Mouse (Mus musculus) limb, embryonic 13.5 days (tissue): Measurements from ENCODE around the gene Serinc3. TPM values are rescaled to one million over a fixed set of nuclear protein-coding genes. Genes with fewer than 3 reads are reported as not detected.

ENCODE experiments used
- ATAC-seq: fragments of 200-750 bp; cut with Nextera tagmentation; 2 replicates; pipeline ENCODE4 v1.8.0; 2017; ENCODE audit warnings: low read depth, moderate number of reproducible peaks, moderate TSS enrichment; ENCODE audit not compliant: low FRiP score
- H3K27ac ChIP-seq: fragments of 300-500 bp; sonication (generic); 2 replicates; pipeline ENCODE4 v1.5.1; 2015; ENCODE audit warnings: inconsistent platforms, mild to moderate bottlenecking, moderate library complexity
- H3K27me3 ChIP-seq: fragments of 300-500 bp; sonication (generic); 2 replicates; pipeline ENCODE4 v1.6.1; 2015; ENCODE audit warnings: mild to moderate bottlenecking, inconsistent platforms
- H3K36me3 ChIP-seq: fragments of 300-500 bp; sonication (generic); 2 replicates; pipeline ENCODE4 v1.6.1; 2015; ENCODE audit warnings: inconsistent platforms, mild to moderate bottlenecking, moderate library complexity
- H3K4me1 ChIP-seq: fragments of 300-500 bp; sonication (generic); 2 replicates; pipeline ENCODE4 v1.6.1; 2015; ENCODE audit warnings: inconsistent platforms
- H3K4me2 ChIP-seq: fragments of 300-500 bp; sonication (generic); replicated peaks from 2 replicates; pipeline ENCODE4 v1.6.1; 2015; ENCODE audit warnings: inconsistent platforms, mild to moderate bottlenecking, moderate library complexity
- H3K4me3 ChIP-seq: fragments of 300-500 bp; sonication (generic); 2 replicates; pipeline ENCODE4 v1.5.1; 2015; ENCODE audit warnings: moderate library complexity, mild to moderate bottlenecking, inconsistent platforms
- H3K9ac ChIP-seq: fragments of 300-500 bp; sonication (generic); 2 replicates; pipeline ENCODE4 v1.6.1; 2015; ENCODE audit warnings: mild to moderate bottlenecking, inconsistent platforms
- H3K9me3 ChIP-seq: fragments of 300-500 bp; sonication (generic); 2 replicates; pipeline ENCODE4 v1.6.1; 2016; ENCODE audit warnings: inconsistent platforms
- WGBS: fragments of 180-500 bp; shearing (Covaris S2); methylation state at CpG from one replicate; pipeline ENCODE4 v1.1.7; 2015; 5-methylcytosine and 5-hydroxymethylcytosine counted together
- polyA plus RNA-seq: library from polyadenylated mRNA; unstranded; fragments of >200 nt; fragmentation: Nextera tagmentation; extraction: Ambion mirVana; gene quantifications from 2 replicates; pipeline ENCODE4 v1.2.1, GENCODE M21; 2015

The Serinc3 gene
- polyA plus RNA-seq, 1 experiment from 2014 or later, result 31.2 TPM

- peaks cover 13% of the 10 kb centered on the region for H3K4me1 ChIP-seq
- whole genome bisulfite sequencing, result 91% methylated on average over 7 of the region's 7 CpGs
- H3K9me3 ChIP-seq, result no peaks in the 10 kb centered on the region
- no peak for ATAC-seq
- H3K36me3 ChIP-seq, result no peaks in the 10 kb centered on the region
- H3K4me2 ChIP-seq, result no peak overlapping the region
- H3K27me3 ChIP-seq, result no peaks in the 10 kb centered on the region
- H3K27ac ChIP-seq, result no peak overlapping the region
- H3K4me3 ChIP-seq, result no peak overlapping the region
- H3K9ac ChIP-seq, result no peak overlapping the region
These were observed 43.9 kb downstream of the Serinc3 start for GRCm38 (mm10) chr2:163601066-163601465.

GRCm38 (mm10) chr2:163599226-163599625, 45.7 kb downstream of the Serinc3 start:
- H3K4me2 ChIP-seq, result no peak overlapping the region
- 0% methylated on average over 1 of the region's 1 CpGs for WGBS
- ATAC-seq, result no peak
- H3K9ac ChIP-seq, result no peak overlapping the region
- H3K36me3 ChIP-seq, result no peaks in the 10 kb centered on the region
- H3K9me3 ChIP-seq, result no peaks in the 10 kb centered on the region
- H3K4me1 ChIP-seq, result peaks cover 13% of the 10 kb centered on the region
- H3K4me3 ChIP-seq, result no peak overlapping the region
- H3K27me3 ChIP-seq, result no peaks in the 10 kb centered on the region
- no peak overlapping the region for H3K27ac ChIP-seq

GRCm38 (mm10) chr2:163597661-163598060, 47.3 kb downstream of the Serinc3 start:
- no peak overlapping the region for H3K4me2 ChIP-seq
- WGBS, result 60% methylated on average over 4 of the region's 4 CpGs
- H3K4me3 ChIP-seq, result no peak overlapping the region
- no peak overlapping the region for H3K9ac ChIP-seq
- H3K27me3 ChIP-seq, result no peaks in the 10 kb centered on the region
- H3K4me1 ChIP-seq, result peaks cover 4% of the 10 kb centered on the region
- no peak overlapping the region for H3K27ac ChIP-seq
- no peaks in the 10 kb centered on the region for H3K36me3 ChIP-seq
- no peak for ATAC-seq
- no peaks in the 10 kb centered on the region for H3K9me3 ChIP-seq

GRCm38 (mm10) chr2:163596873-163597155, 48.1 kb downstream of the Serinc3 start:
- ATAC-seq, result no peak
- H3K27ac ChIP-seq, result no peak overlapping the region
- H3K4me1 ChIP-seq, result peaks cover 3% of the 10 kb centered on the region; the same call in 1 of the 2 replicates
- 72% methylated on average over 3 of the region's 3 CpGs for WGBS
- no peak overlapping the region for H3K4me2 ChIP-seq
- no peaks in the 10 kb centered on the region for H3K27me3 ChIP-seq
- no peaks in the 10 kb centered on the region for H3K36me3 ChIP-seq
- H3K9me3 ChIP-seq, result no peaks in the 10 kb centered on the region
- H3K4me3 ChIP-seq, result no peak overlapping the region
- no peak overlapping the region for H3K9ac ChIP-seq

- no peaks in the 10 kb centered on the region for H3K36me3 ChIP-seq
- no peak overlapping the region for H3K9ac ChIP-seq
- 71% methylated on average over 13 of the region's 13 CpGs for WGBS
- no peaks in the 10 kb centered on the region for H3K27me3 ChIP-seq
- H3K4me2 ChIP-seq, result no peak overlapping the region
- 0 out of 2 replicates have a peak, but pooled peaks cover under 1% of the 10 kb centered on the region for H3K4me1 ChIP-seq
- ATAC-seq, result no peak
- no peak overlapping the region for H3K27ac ChIP-seq
- H3K4me3 ChIP-seq, result no peak overlapping the region
- H3K9me3 ChIP-seq, result no peaks in the 10 kb centered on the region
These were observed 48.7 kb downstream of the Serinc3 start for GRCm38 (mm10) chr2:163596057-163596872.

- Histone ChIP-seq H3K27me3 (no peaks in the 10 kb centered on the region), H3K9ac (no peak overlapping the region), H3K36me3 (no peaks in the 10 kb centered on the region), H3K4me3 (no peak overlapping the region), H3K4me2 (no peak overlapping the region), H3K4me1 (0 out of 2 replicates have a peak, but pooled peaks cover 3% of the 10 kb centered on the region), H3K9me3 (no peaks in the 10 kb centered on the region), H3K27ac (no peak overlapping the region)
- WGBS, result 17% methylated on average over 2 of the region's 2 CpGs
- ATAC-seq, result no peak
These were observed 49.8 kb downstream of the Serinc3 start for GRCm38 (mm10) chr2:163595119-163595518.

- no peak overlapping the region for H3K9ac ChIP-seq
- H3K27me3 ChIP-seq, result no peaks in the 10 kb centered on the region
- H3K27ac ChIP-seq, result no peak overlapping the region
- H3K4me3 ChIP-seq, result no peak overlapping the region
- 0 out of 2 replicates have a peak, but pooled peaks cover 3% of the 10 kb centered on the region for H3K4me1 ChIP-seq
- no peaks in the 10 kb centered on the region for H3K36me3 ChIP-seq
- H3K9me3 ChIP-seq, result no peaks in the 10 kb centered on the region
- ATAC-seq, result no peak
- H3K4me2 ChIP-seq, result no peak overlapping the region
- WGBS, result 85% methylated on average over 10 of the region's 10 CpGs
These were observed 51.2 kb downstream of the Serinc3 start for GRCm38 (mm10) chr2:163593636-163594282.

- WGBS, result 83% methylated on average over 1 of the region's 1 CpGs
- H3K27ac ChIP-seq, result no peak overlapping the region
These were observed 52.8 kb downstream of the Serinc3 start for GRCm38 (mm10) chr2:163592084-163592483.

GRCm38 (mm10) chr2:163590996-163591395, 53.9 kb downstream of the Serinc3 start:
- 53% methylated on average over 5 of the region's 5 CpGs for WGBS
- no peak overlapping the region for H3K4me3 ChIP-seq
- no peak overlapping the region for H3K27ac ChIP-seq
- no peak overlapping the region for H3K4me2 ChIP-seq
- no peak for ATAC-seq
- no peaks in the 10 kb centered on the region for H3K36me3 ChIP-seq
- H3K4me1 ChIP-seq, result 0 out of 2 replicates have a peak, but pooled peaks cover 3% of the 10 kb centered on the region
- H3K9me3 ChIP-seq, result no peaks in the 10 kb centered on the region
- no peak overlapping the region for H3K9ac ChIP-seq
- H3K27me3 ChIP-seq, result no peaks in the 10 kb centered on the region

More at GRCm38 (mm10) chr2:163592084-163592483, 52.8 kb downstream of the Serinc3 start:
- Histone ChIP-seq H3K4me2 (no peak overlapping the region), H3K27me3 (no peaks in the 10 kb centered on the region), H3K9ac (no peak overlapping the region), H3K36me3 (no peaks in the 10 kb centered on the region), H3K4me1 (0 out of 2 replicates have a peak, but pooled peaks cover 3% of the 10 kb centered on the region), H3K9me3 (no peaks in the 10 kb centered on the region), H3K4me3 (no peak overlapping the region)
- no peak for ATAC-seq

- WGBS, result 58% methylated on average over 12 of the region's 12 CpGs
- ATAC-seq, result no peak
- no peaks in the 10 kb centered on the region for H3K36me3 ChIP-seq
These were observed 54.7 kb downstream of the Serinc3 start for GRCm38 (mm10) chr2:163590211-163590610.

GRCm38 (mm10) chr2:163587506-163587905, 57.4 kb downstream of the Serinc3 start:
- Histone ChIP-seq H3K27ac (no peak overlapping the region), H3K4me1 (0 out of 2 replicates have a peak, but pooled peaks cover 3% of the 10 kb centered on the region), H3K9me3 (no peaks in the 10 kb centered on the region), H3K9ac (no peak overlapping the region), H3K4me3 (no peak overlapping the region), H3K27me3 (no peaks in the 10 kb centered on the region), H3K4me2 (no peak overlapping the region), H3K36me3 (no peaks in the 10 kb centered on the region)
- no peak for ATAC-seq
- WGBS, result 73% methylated on average over 5 of the region's 5 CpGs

More at GRCm38 (mm10) chr2:163590211-163590610, 54.7 kb downstream of the Serinc3 start:
- H3K27ac ChIP-seq, result no peak overlapping the region
- H3K9me3 ChIP-seq, result no peaks in the 10 kb centered on the region
- H3K4me1 ChIP-seq, result 0 out of 2 replicates have a peak, but pooled peaks cover 3% of the 10 kb centered on the region
- H3K9ac ChIP-seq, result no peak overlapping the region
- no peaks in the 10 kb centered on the region for H3K27me3 ChIP-seq
- H3K4me2 ChIP-seq, result no peak overlapping the region
- H3K4me3 ChIP-seq, result no peak overlapping the region

GRCm38 (mm10) chr2:163586384-163587261, 58.3 kb downstream of the Serinc3 start:
- Histone ChIP-seq H3K4me3 (no peak overlapping the region), H3K27me3 (no peaks in the 10 kb centered on the region), H3K4me1 (0 out of 2 replicates have a peak, but pooled peaks cover 3% of the 10 kb centered on the region), H3K36me3 (no peaks in the 10 kb centered on the region), H3K9ac (no peak overlapping the region), H3K4me2 (no peak overlapping the region), H3K9me3 (no peaks in the 10 kb centered on the region), H3K27ac (no peak overlapping the region)
- 45% methylated on average over 19 of the region's 19 CpGs for WGBS
- ATAC-seq, result no peak
